Mouse (Mus musculus) NIH3T3 (cell line): Measurements from ENCODE around the gene Dock2.
A peak's percentile ranks its signal among the peaks of the same experiment; 100 is the strongest.

Source experiments
- DNase-seq: peaks from one replicate; pipeline ENCODE4 v3.0.0-alpha.2; 2012; ENCODE audit warnings: low read depth

Gene Dock2

DNA sequence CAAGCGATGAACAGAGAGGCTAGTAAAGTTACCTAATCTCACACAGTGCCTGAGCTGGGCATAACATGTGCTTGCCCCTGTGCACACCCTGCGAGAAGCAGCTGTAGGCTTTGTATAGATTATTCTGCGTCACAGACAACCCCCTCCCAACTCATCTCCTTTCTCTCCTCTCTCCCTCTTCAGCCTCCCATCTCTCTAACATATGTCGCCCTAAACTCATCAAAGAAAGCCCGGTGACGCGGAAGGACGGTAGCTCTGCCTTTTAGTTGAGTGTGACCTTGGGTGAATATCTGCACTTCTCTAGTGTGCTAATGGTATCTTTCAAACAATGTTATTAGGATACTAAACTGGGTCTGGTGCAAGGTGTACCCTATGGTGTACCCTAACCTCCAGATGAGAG, 13.7 kb downstream of the Dock2 start:
- no peak for DNase-seq

DNA sequence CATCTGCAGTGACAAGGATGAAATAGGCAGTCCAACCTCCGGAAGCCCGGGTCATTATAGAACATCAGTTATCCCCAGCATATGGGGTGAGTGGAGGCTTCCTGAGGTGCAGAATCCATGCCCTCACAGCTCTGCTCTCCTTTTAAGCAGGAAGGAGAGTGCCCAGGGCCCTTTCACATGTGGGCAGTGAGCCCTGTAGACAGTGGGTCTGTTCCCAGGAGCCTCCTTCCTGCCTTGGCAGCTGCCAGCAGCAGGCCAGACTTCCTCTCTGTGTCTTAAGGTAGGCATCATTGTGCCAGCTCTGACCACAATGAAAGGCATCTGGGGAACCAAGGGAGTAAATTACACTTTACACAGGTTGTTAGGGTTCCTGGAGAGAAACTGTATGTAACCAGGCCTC, 14.3 kb downstream of the Dock2 start:
- no peak for DNase-seq

DNA sequence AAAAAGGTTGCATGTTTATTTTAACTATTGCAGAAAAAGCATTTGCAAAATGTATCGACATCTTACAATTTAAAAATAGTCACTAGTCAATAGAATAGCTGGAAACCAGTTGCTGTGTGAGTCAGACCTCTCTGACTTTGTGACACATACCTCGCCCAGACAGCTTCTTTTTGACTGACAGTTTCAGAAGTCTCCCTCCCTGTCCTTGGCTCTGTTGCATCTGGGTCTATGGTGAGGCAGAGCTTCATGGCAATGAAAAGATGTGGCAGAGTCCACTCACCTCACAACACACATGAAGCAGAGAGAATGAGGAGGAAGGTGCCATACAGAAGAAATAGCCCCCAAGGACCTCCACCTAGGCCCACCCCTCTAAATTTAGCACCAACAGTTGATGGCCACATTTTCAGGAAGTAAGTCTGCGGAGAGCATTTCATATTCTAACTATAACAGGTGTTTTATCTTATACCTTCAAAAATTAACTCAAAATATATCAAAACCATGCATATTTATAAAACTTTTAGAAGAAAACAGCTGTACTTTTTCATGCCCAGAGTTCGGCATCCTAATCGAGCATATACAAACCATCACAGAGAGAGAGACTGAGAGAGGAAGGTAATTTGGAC, 19.8 kb downstream of the Dock2 start:
- no peak for DNase-seq

DNA sequence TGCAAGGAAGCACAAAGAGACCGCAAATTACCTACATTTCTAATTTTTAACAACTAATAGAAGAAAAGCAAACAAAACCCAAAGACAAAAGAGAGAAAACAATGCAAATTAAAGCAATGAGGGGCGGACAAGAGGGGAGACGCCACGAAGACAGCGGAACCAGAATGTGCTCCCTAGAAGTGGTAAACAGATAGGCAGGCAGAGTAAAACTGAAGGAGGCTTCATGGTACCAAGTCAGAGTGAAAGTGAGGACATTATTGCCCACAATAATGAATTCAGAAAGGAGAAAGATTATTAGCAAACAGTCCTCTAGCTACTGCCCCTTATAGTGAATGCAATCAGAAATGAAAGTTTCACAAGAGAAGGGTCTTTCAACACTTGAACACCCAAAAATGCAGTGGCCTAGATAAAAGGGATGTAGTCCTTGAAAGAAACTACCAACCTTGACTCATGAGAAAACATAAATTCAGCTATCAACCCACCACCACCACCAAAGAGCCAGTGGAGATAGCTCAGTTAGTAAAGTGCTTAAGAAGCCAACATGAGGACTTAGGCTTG, 21.0 kb downstream of the Dock2 start:
- DNase-seq, result no peak

DNA sequence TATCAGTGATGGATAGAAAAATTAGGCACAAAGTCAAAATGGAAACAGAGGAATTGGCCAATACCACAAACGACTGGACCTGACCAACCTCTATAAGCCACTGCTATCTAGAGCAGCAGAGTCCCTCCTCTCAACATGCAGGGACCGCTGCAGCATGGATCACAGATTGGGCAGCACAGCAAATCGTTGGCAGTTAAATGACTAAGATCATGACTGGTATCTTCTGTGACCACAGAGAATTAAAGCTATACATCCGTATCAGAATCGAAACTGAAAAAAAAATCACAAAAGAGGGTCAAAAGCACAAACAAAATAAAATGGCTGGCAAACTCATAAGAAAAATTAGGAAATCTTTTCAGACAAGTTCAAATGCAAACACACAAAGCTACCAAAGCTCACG, 21.6 kb downstream of the Dock2 start:
- no peak for DNase-seq

DNA sequence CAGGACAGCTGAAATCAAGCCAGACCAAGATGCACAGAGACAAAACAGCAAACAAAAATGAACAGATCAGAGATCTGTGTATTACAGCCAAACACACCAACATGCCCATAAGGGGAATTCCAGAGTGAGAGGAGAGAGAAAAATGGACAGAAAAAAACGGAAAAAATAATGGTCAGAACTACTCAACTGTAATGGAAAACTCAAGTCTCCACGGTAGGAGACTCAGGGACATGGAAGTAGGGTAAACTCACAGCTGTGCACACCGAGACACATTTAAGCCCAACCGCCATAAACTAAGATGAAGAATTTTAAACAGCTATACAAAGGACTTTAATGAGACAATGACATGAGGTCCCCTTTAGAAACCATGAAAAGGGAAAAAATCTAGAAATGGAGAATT, 24.1 kb downstream of the Dock2 start:
- no peak for DNase-seq

DNA sequence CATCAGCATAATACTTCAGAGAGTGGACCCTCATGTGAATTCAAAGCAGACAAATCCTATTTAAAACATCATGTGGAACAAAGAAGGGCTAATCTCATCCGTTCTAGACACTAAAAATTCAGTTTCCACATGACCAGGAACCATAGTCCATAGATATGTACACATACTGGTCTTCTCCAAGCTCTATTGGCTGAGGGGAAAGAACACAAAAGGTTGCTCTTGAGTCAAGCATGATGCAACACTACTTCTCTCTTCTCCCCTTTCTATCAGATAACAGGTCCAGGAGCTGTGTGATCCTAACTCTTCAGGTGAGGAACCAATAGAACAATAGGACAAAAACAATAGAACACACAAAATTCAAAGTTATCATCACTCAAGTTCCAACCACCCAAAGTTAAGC, 42.6 kb downstream of the Dock2 start:
- DNase-seq, result no peak

DNA sequence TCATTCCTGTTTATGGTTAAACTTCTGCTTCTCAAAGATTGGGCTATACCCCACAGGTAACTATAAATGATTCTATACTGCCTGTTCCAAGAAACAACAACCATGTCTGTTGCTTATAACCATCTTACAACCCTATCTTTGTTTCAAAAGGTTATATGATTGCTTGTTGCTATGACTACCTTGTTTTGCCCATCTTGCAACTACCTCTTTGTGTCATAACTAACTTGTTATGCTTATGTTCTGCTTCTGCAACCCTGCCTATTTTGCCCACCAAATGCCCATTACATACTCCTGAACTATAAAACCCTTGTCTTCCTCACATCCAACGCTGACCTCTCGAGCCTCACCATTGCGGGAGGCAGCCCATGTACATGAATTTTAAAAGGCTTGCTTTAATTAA, 43.9 kb downstream of the Dock2 start:
- DNase-seq, result no peak

DNA sequence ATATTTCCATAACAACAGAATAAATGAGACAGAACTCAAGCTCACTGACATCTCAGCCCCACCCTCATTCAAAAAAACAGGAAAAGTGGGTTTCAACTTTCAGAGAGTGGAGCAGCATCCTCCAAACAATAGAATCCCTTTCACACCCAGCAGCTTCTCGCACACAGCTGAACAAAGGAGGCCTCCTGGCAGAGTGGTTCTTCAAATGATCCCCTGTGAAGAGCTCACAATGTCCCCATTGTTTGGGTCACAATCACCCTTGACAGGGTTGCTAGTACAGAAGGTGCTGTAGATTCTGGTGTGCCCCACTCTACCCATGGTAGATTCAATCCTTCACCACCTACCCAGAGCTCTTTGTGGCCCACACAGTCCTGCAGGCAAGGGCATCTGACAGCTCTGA, 44.7 kb downstream of the Dock2 start:
- DNase-seq, result no peak

DNA sequence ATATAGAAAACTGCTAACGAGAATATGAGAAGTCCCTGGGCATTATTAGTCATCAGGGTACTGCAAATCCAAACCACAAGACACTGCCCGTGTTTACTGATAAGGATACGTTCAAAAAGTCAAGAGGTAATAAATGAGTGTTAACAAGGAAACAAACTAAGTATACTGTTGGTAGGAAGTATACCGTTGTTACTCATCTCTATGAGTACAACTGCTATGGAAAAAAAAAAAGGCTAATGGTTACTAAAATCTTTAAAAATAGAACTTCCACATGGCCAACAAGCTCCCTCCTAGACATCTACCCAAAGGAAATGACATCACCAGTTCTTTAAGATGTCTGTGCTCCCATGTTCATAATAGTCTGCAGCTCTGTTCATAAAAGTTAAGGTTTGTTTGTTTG, 46.5 kb downstream of the Dock2 start:
- DNase-seq, result no peak

DNA sequence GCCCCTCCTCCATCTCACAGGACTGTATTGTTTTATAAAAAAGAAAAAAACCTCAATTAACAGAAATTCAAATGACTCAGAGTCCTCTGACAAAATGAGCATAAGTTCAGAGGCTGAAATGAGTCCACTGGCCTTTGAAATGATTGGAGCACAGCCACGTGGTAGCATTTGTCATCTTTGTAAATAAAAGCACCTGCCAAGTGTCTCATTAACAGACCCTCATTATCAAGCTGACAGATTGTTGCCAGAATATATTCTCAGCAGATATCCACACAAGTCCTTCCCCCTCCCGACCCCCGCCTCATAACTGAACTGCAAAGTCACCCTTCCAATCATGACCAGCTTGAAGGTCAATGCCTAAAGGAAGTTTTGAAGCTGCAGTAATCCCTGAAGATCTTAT, 49.7 kb downstream of the Dock2 start:
- no peak for DNase-seq

DNA sequence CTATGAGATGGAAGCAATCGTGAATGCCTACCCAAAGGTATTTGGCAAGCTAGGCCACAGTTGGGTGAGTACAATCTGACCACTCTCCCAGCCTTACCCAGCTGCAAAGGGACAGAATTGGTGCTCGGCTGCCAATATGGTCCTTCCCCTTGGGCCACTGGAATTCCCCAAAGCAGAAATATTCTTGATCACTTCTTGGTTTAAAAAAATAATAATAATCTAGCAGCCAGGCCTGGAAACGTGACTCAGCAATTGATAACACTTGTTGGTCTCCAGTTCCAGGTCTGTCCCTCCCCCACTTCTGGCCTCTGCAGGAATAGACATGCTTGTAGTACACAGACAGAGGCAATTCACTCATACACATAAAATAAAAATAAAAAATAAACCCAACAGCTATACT, 56.2 kb downstream of the Dock2 start:
- no peak for DNase-seq

DNA sequence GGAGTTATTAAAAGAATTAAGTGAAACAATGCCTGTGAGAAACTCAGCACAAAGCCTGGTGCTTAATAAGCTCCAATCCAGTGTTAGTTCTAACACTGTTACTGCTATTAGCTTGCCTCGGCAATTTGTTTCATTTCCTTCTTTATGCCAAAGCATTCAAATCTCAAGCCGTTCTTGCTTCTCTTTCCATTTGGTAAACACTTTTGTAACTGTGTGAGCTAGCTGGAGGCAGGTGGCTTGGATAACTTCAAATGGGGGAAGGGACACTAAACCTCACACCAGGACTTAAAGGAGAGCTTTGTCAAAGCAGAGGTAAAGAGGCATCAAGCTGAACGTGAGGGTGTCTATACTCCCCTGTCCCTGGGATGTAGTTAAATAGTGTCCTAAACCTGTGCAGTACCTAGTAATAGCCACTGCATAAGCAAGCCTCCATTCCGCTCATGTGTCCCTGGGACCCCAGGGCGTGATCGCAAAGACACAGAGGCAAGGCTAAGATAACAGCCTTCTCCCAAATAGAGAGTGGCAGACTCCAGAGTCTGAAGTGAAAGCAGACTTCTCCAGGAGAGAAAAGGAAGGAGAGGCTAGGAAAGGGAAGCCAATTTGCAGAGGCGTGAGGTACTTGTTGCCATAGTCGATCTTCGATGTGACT, 56.9 kb downstream of the Dock2 start:
- DNase-seq, result no peak

DNA sequence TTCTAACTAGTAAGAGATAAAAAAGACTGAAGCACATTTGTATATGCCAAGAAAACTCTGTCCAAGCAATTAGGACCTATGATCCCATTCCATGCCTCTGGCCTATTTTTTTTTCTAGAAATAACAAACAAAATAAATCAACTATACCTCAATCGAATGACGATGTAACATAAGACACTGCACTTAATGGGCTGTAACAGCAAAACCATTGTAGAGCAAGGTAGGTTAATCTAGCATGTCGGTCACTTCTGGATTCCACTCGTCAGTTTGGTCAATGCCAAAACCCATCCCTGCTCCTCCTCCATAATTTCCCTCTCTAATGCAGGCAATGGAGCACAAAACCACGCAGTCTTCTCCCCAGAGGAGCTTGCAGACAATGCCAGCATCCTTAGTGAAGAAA, 70.3 kb downstream of the Dock2 start:
- DNase-seq, result no peak

DNA sequence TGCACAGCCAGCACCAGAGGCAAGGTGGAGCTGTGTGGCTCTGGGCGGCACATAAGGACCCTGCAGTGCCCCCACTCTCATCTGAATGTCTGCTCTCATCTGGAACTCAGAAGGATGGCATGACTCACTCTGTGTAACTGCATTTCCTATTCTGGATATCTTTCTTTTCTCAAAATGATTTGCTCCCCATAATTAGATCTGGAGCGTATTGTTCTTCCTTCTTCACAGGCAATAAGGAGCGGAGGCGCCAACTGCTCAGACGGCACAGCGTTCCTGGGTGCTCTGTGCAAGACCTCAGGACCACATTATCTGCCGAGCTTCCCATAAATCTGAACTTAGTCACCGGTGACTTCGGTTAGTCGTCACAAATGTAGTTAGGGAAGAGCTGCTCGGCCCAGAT, 75.4 kb downstream of the Dock2 start:
- no peak for DNase-seq

DNA sequence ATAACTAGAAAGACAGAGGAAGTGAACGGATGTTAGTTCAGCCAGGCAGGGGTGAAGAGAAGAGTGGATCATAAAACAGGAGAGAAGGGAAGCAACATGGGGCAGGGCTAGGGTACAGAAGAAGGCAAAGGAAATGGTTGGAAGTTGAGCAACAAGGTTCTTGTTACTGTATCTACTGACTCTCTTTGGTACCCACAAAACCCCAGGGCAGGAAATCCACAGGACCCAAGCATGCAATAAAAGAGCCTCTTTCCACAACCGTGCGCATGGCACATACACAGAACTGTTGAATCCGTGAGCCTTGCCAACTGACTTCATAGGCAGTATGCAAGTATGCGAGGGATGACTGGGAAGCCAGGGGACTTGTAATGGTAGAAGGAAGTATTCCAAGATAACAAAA, 76.3 kb downstream of the Dock2 start:
- DNase-seq, result no peak

DNA sequence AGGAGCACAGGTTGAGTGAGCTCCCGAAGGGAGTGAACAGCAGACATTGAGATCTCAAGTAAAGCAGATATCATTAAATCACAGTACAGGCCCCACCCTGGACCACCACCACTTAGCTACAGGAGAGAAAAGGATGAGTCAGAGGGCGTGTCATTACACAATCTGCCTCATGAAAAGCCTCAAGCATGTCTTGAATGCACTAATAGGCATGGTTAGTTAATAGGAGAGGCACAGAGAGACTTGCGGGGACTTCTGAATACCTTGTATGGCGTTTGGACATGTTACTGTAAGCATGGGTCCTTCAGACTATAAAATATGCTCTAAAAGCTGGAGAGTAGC, 78.6 kb downstream of the Dock2 start:
- peak; percentile 5 for DNase-seq

DNA sequence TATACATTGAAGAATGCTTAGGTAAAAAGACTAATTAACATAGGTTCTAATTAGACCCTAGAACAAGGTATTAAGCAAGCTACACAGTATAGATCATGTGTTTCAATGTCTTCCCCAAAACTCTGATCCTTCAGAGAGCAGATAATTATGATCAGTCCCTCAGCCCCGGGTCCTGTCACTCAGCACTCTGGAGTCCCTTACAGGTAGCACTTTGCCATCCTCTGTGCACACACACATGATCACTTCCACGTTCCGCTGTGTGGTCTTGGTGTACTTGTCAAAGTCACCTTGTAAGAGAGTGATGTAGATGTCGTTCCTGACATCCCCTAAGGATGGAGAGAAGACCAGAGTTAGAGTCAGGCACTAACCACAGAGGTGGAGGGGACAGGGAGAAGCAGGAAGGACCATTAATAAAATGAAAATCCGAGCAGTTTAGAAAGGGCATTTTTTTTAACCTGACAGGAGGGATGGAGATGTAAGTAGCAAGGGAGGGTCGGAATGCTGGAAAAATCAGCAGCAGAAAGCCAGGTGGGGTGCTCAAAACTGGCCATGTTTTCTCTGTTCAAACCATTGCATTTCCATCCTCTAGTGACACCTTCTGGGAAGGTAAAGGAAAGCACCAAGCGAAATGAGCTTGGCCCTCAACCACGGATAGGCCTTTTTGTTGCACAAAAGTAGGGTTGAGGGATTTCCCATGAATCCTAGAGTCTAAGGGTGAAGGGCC, 79.1 kb downstream of the Dock2 start:
- DNase-seq, result no peak

DNA sequence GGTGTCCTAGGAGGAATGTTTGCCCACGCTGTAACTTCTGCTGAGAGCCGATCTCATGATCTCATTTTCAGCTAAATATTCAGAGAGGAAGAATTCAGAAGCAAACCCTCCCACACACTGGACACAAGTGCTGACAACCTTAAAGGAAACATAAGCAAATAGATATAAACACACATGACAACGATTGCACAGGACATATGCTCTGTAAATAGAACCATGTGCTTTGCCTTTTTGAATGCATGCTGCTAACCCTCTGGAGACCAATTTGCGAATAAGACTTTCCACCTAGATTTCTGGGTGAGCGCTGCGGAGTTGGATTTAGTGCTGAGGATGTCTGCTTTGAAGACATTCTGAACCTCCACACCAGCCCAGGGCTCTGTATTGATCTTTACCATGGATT, 79.8 kb downstream of the Dock2 start:
- DNase-seq, result no peak

DNA sequence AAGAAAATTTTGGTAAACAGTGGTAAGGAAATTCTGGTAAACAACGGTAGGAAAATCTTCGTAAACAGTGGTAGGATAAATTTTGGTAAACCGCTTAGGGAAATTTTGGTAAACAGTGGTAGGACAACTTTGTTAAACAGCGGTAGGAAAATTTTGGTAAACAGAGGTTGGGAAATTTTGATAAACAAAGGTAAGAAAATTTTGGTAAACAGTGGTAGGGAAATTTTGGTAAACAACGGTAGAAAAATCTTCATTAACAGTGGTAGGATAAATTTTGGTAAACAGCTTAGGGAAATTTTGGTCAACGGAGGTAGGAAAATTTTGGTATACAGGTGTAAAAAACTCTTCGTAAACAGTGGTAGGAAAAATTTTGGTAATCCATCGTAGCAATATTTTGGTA, 101.9 kb downstream of the Dock2 start:
- DNase-seq, result peak; percentile 39

DNA sequence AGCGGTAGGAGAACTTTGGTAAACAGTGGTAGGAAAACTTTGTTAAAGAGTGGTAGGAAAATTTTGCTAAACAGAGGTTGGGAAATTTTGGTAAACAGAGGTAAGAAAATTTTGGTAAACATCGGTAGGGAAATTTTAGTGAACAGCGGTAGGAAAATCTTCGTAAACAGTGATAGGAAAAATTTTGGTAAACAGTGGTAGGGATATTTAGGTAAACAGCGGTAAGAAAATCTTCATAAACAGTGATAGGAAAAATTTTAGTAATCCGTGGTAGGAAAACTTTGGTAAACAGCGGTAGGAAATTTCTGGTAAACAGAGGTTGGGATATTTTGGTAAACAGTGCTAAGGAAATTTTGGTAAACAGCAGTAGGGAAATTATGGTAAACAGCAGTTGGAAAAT, 239.1 kb downstream of the Dock2 start:
- no peak for DNase-seq

DNA sequence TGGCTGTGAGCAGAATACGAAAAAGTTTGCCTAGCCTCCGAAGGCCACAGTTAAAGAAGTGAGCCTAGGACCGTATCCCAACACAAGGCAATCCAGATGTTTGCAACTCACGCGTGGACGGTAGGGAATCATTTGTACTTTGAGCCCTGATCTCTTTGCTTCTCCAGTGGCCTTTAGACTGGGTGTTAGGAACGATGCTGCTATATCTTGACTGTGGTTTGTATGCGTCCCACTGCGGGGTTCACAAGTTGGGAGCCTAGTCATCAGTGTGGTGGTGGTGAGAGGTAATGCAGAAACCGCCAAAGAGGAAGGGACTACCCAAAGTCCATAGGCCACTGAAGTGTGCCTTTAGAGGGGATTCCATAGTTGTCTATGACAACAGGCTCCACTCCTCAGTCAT, 251.6 kb downstream of the Dock2 start:
- no peak for DNase-seq

DNA sequence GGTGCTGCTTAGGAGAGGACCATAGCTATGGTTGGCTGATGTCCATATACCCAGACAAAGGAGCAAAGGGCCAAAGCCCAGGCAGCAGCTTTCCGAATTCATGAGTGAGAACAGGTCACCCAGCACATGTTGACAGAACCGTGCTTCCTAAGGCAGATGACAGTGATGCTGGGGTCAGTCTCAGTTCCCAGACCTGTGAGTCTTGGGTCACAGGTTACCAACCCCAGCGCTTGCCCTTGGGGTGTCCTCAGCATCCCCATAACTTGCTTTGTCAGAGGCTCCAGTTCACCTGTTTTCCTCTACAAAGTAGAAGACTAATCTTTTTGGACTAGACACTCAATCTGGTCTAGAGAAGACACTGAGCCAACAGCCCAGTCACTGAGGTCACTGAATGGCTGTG, 252.7 kb downstream of the Dock2 start:
- DNase-seq, result no peak

DNA sequence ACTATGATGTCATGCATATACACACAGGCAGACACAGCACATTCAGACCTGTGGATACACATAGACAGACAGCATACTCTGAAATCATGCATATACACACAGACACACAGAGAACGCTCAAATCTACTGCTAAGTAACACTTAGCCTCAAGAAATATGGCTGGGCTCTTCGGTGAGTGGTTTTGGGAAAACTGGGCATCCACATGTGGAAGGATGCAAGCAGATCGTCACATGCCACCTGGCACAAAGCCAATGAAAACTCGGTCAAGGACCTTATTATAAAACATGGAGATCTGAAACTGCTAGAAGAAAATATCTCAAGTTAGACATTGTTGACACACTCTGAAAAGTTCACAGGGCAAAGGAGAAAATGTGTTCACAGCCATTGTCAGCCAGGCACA, 255.7 kb downstream of the Dock2 start:
- no peak for DNase-seq
